Mouse (Mus musculus) embryonic facial prominence, embryonic 13.5 days (tissue): ENCODE data around the gene Ercc5. TPM values are rescaled to one million over a fixed set of nuclear protein-coding genes. Genes with fewer than 3 reads are reported as not detected.

Source experiments
- ATAC-seq: fragments of 200-750 bp; cut with Nextera tagmentation; 2 replicates; pipeline ENCODE4 v1.8.0; 2017; ENCODE audit warnings: low read depth; ENCODE audit not compliant: insufficient number of reproducible peaks, insufficient read depth, low FRiP score, low TSS enrichment
- H3K27ac ChIP-seq: fragments of 300-500 bp; sonication (generic); 2 replicates; pipeline ENCODE4 v1.5.1; 2015; ENCODE audit warnings: moderate library complexity, mild to moderate bottlenecking, inconsistent platforms
- H3K27me3 ChIP-seq: fragments of 300-500 bp; sonication (generic); 2 replicates; pipeline ENCODE4 v1.6.1; 2015; ENCODE audit warnings: mild to moderate bottlenecking, inconsistent platforms
- H3K36me3 ChIP-seq: fragments of 300-500 bp; sonication (generic); 2 replicates; pipeline ENCODE4 v1.6.1; 2015; ENCODE audit warnings: mild to moderate bottlenecking, inconsistent platforms
- H3K4me1 ChIP-seq: fragments of 300-500 bp; sonication (generic); 2 replicates; pipeline ENCODE4 v1.6.1; 2015; ENCODE audit warnings: inconsistent platforms
- H3K4me2 ChIP-seq: fragments of 300-500 bp; sonication (generic); 2 replicates; pipeline ENCODE4 v1.6.1; 2015; ENCODE audit warnings: moderate library complexity, mild to moderate bottlenecking, inconsistent platforms
- H3K4me3 ChIP-seq: fragments of 300-500 bp; sonication (generic); 2 replicates; pipeline ENCODE4 v1.5.1; 2015; ENCODE audit warnings: mild to moderate bottlenecking, inconsistent platforms
- H3K9ac ChIP-seq: fragments of 300-500 bp; sonication (generic); 2 replicates; pipeline ENCODE4 v1.6.1; 2015; ENCODE audit warnings: mild to moderate bottlenecking, inconsistent platforms
- H3K9me3 ChIP-seq: fragments of 300-500 bp; sonication (generic); 2 replicates; pipeline ENCODE4 v1.6.1; 2016; ENCODE audit warnings: inconsistent platforms
- WGBS: fragments of 180-500 bp; shearing (Covaris S2); methylation state at CpG from one replicate; pipeline ENCODE4 v1.1.7; 2015; ENCODE audit warnings: mixed read lengths; 5-methylcytosine and 5-hydroxymethylcytosine counted together
- polyA plus RNA-seq: library from polyadenylated mRNA; unstranded; fragments of >200 nt; fragmentation: Nextera tagmentation; extraction: Ambion mirVana; gene quantifications from 2 replicates; pipeline ENCODE4 v1.2.1, GENCODE M21; 2015

The Ercc5 gene
- polyA plus RNA-seq, 1 experiment from 2014 or later = 26.6 TPM

DNA sequence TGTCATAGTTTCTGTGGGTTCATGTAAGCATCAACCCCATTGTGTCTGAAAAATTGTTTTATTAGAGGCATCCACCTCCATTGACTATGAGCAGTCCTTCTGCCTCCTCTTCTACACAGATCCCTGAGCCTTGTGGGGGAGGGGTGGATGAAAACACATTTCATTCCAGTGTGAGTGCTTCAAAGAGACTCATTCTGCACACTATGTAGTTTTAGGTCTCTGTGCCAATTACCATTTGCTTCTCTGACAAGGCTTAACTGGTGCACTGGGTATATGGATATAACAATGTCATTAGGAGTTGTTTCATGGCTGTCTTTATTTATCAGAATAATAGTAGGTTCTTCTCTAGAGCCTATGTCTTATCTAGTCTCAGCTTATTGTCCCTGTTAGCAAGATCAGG lies 38.9 kb downstream of the Ercc5 start:
- Histone ChIP-seq H3K27ac (no peak overlapping the region), H3K36me3 (peaks cover 14% of the 10 kb centered on the region), H3K27me3 (no peaks in the 10 kb centered on the region), H3K4me2 (no peak overlapping the region), H3K4me3 (no peak overlapping the region), H3K9me3 (no peaks in the 10 kb centered on the region), H3K4me1 (no peaks in the 10 kb centered on the region), H3K9ac (no peak overlapping the region)
- no peak for ATAC-seq

- ATAC-seq = no peak
- Histone ChIP-seq H3K36me3 (no peaks in the 10 kb centered on the region), H3K27ac (no peak overlapping the region), H3K9ac (peak overlapping the region; percentile 67), H3K4me2 (peak overlapping the region; percentile 89), H3K9me3 (no peaks in the 10 kb centered on the region), H3K4me1 (no peaks in the 10 kb centered on the region), H3K27me3 (peaks cover 12% of the 10 kb centered on the region), H3K4me3 (peak overlapping the region; percentile 49)
- 16% methylated on average over 47 of the region's 47 CpGs for WGBS
Measured at GRCm38 (mm10) chr1:44198273-44199171, 51.0 kb downstream of the Ercc5 start.

DNA sequence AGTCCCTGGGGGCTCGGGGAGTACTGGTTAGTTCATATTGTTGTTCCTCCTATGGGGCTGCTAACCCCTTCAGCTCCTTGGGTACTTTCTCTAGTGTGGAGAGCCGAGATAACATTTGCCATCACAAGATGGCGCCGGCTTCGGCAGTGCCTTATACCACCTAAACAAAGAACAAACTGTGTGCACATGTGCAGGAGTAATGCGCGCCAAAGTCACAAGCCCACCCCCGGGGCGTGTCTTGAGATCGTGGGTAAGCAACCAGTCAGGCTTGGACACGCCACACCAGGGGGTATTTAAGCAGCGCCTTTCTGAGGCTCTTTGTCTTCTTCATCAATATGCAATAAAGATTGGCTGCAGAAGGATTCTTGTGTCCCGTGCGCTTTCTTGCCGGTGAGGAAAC lies 55.3 kb downstream of the Ercc5 start:
- no peak overlapping the region for H3K4me3 ChIP-seq
- H3K9me3 ChIP-seq = no peaks in the 10 kb centered on the region
- H3K27ac ChIP-seq = no peak overlapping the region
- no peak overlapping the region for H3K4me2 ChIP-seq
- no peak for ATAC-seq
- no peaks in the 10 kb centered on the region for H3K36me3 ChIP-seq
- WGBS = 88% methylated on average over 15 of the region's 15 CpGs
- no peaks in the 10 kb centered on the region for H3K4me1 ChIP-seq
- H3K9ac ChIP-seq = no peak overlapping the region
- H3K27me3 ChIP-seq = peaks cover 12% of the 10 kb centered on the region

- Histone ChIP-seq H3K4me3 (no peak overlapping the region), H3K9ac (no peak overlapping the region), H3K4me2 (no peak overlapping the region), H3K36me3 (no peaks in the 10 kb centered on the region), H3K27me3 (no peaks in the 10 kb centered on the region), H3K4me1 (no peaks in the 10 kb centered on the region), H3K27ac (no peak overlapping the region), H3K9me3 (no peaks in the 10 kb centered on the region)
- WGBS = 58% methylated on average over 2 of the region's 2 CpGs
- no peak for ATAC-seq
Measured at GRCm38 (mm10) chr1:44214443-44214842, 66.9 kb downstream of the Ercc5 start.

DNA sequence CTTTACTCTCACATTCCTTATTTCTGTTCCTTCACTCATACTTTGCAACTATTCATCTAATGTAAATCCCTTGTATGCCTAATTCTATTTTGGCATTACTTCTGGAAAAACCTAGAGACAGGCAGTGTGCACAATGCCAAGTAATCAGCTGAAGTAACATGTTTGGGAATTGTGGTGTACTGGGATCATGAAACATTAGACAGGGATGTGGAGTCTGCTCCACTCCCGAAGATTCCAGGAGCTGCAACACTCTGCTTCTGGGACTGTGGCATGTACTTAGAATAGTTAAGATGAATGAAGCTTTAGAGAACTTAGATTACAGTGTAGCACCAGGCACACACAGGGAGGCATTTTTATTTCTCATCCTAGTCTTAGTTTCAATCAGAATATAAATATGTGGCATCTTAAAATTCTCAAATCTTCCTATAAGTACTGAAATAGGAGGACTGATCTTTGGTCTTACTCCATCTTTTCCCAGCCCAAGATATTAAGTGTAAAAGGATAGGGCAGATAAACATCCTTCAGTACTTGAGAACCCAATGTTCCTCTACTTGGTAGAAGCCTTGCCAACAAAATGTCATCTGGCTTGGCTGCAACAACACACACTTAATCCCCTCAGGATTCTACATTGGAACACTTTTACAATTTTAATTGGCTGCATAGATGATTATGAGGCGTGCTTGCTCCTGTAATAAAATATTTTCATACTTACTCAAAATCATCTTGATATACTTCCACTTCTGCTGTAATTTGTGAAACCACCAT lies 69.0 kb downstream of the Ercc5 start:
- no peaks in the 10 kb centered on the region for H3K27me3 ChIP-seq
- WGBS = 47% methylated on average over 2 of the region's 2 CpGs
- no peaks in the 10 kb centered on the region for H3K4me1 ChIP-seq
- H3K9me3 ChIP-seq = no peaks in the 10 kb centered on the region
- no peaks in the 10 kb centered on the region for H3K36me3 ChIP-seq
- peak; percentile 26; the same call in 1 of the 2 replicates for ATAC-seq
- H3K4me2 ChIP-seq = no peak overlapping the region
- H3K27ac ChIP-seq = 0 out of 2 replicates have a peak overlapping the region, but pooled peaks have one; percentile 11
- no peak overlapping the region for H3K4me3 ChIP-seq
- no peak overlapping the region for H3K9ac ChIP-seq

GRCm38 (mm10) chr1:44217118-44217517 lies 69.6 kb downstream of the Ercc5 start:
- H3K27ac ChIP-seq = no peak overlapping the region

DNA sequence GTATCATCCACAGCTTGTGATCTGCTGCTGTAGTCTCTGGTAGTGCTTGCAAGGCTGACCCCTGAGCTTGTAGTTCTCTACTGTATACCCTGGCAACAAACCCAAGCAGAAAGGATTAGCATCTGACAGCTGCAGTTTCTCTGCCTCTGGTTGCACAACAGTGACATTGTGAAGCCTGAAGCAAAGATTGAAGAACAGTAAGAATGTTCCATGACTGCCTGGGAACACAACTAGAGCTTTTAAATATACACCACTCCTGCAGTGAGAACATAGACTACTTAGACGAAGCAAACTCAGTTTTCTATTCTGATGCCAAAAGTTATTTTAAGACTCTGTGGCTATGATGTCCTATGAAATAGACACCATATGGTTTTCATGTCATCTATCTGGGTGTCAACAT lies 71.3 kb downstream of the Ercc5 start, which contains the start of gene Mettl21e:
Gene Mettl21e (minus strand): TSS at position 86 of the 400 bp plus-strand sequence.
- Histone ChIP-seq H3K27ac (no peak within 1 kb of the TSS), H3K27me3 (no peaks in the 10 kb centered on the region), H3K36me3 (no peaks in the 10 kb centered on the region), H3K9me3 (no peaks in the 10 kb centered on the region), H3K4me2 (no peak within 1 kb of the TSS), H3K4me1 (no peaks in the 10 kb centered on the region), H3K4me3 (no peak within 1 kb of the TSS), H3K9ac (no peak within 1 kb of the TSS)
- ATAC-seq = no peak
- WGBS = 46% methylated on average over 1 of the region's 1 CpGs

More at GRCm38 (mm10) chr1:44217118-44217517, 69.6 kb downstream of the Ercc5 start:
- Histone ChIP-seq H3K9me3 (no peaks in the 10 kb centered on the region), H3K4me2 (no peak overlapping the region), H3K4me3 (no peak overlapping the region), H3K36me3 (no peaks in the 10 kb centered on the region), H3K4me1 (no peaks in the 10 kb centered on the region), H3K9ac (no peak overlapping the region), H3K27me3 (no peaks in the 10 kb centered on the region)
- WGBS = 47% methylated on average over 2 of the region's 2 CpGs
- ATAC-seq = no peak

GRCm38 (mm10) chr1:44229044-44229443 lies 81.5 kb downstream of the Ercc5 start:
- peak; percentile 71; the same call in 1 of the 2 replicates for ATAC-seq
- H3K4me3 ChIP-seq = no peak overlapping the region
- 52% methylated on average over 2 of the region's 2 CpGs for WGBS
- H3K27me3 ChIP-seq = no peaks in the 10 kb centered on the region
- H3K36me3 ChIP-seq = no peaks in the 10 kb centered on the region
- H3K27ac ChIP-seq = no peak overlapping the region
- H3K4me2 ChIP-seq = no peak overlapping the region
- H3K9me3 ChIP-seq = no peaks in the 10 kb centered on the region
- no peaks in the 10 kb centered on the region for H3K4me1 ChIP-seq
- no peak overlapping the region for H3K9ac ChIP-seq

Other genes starting within 250 kb of the Ercc5 start
- 59.5 and 63.6 TPM in 2 replicates for gene Tpp2, start 214.1 kb upstream of the Ercc5 start, polyA plus RNA-seq
- 0.95 and 1.4 TPM in 2 replicates for gene Mettl21c, start 127.7 kb upstream of the Ercc5 start, polyA plus RNA-seq
- 0.12 and 0.15 TPM in 2 replicates for gene Gm8251, start 85.8 kb upstream of the Ercc5 start, polyA plus RNA-seq
- 75.1 and 76.8 TPM in 2 replicates for gene Tex30, start 45.3 kb upstream of the Ercc5 start, polyA plus RNA-seq
- gene Kdelc1, start 28.9 kb upstream of the Ercc5 start, polyA plus RNA-seq = 77.1 and 79.7 TPM in 2 replicates
- 19.5 and 21.9 TPM in 2 replicates for gene Bivm, start 28.8 kb upstream of the Ercc5 start, polyA plus RNA-seq
- gene Mettl21e, start 71.2 kb downstream of the Ercc5 start, polyA plus RNA-seq = 0.14 TPM in 1 of 2 replicates, not detected in the other